Mouse (Mus musculus) erythroblast, embryonic 14.5 days (primary cell): Measurements from ENCODE around the gene Tcf7. TPM values are rescaled to one million over a fixed set of nuclear protein-coding genes. Genes with fewer than 3 reads are reported as not detected.

ENCODE experiments used
- H3K27me3 ChIP-seq: 2 replicates; pipeline ENCODE4 v1.6.1; 2012; ENCODE audit warnings: inconsistent platforms; ENCODE audit not compliant: control insufficient read depth
- H3K36me3 ChIP-seq: 2 replicates; pipeline ENCODE4 v1.6.1; 2012; ENCODE audit warnings: mild to moderate bottlenecking, inconsistent platforms; ENCODE audit not compliant: control insufficient read depth
- H3K4me1 ChIP-seq: 2 replicates; pipeline ENCODE4 v1.6.1; 2012; ENCODE audit warnings: inconsistent platforms; ENCODE audit not compliant: control insufficient read depth
- H3K4me3 ChIP-seq: replicated peaks from 2 replicates; pipeline ENCODE3; 2012; ENCODE audit warnings: moderate library complexity, mild to moderate bottlenecking, inconsistent platforms
- H3K9me3 ChIP-seq: 2 replicates; pipeline ENCODE4 v1.6.1; 2012; ENCODE audit warnings: low read length, inconsistent platforms, mixed read lengths; ENCODE audit not compliant: control insufficient read depth
- GATA1 ChIP-seq: IDR thresholded peaks from 2 replicates; pipeline ENCODE4 v1.6.1; 2012; ENCODE audit warnings: low read length, inconsistent platforms, mixed read lengths
- TAL1 ChIP-seq: IDR thresholded peaks from 3 replicates; pipeline ENCODE4 v1.6.1; 2012; ENCODE audit warnings: low read length, inconsistent platforms, mixed read lengths
- polyA plus RNA-seq: library from polyadenylated mRNA; stranded (reverse); fragments of >175 nt; gene quantifications from 2 replicates; pipeline ENCODE4 v1.2.3, GENCODE M21; 2012

The Tcf7 gene
- polyA plus RNA-seq, 1 experiment, result 0.03 TPM

DNA sequence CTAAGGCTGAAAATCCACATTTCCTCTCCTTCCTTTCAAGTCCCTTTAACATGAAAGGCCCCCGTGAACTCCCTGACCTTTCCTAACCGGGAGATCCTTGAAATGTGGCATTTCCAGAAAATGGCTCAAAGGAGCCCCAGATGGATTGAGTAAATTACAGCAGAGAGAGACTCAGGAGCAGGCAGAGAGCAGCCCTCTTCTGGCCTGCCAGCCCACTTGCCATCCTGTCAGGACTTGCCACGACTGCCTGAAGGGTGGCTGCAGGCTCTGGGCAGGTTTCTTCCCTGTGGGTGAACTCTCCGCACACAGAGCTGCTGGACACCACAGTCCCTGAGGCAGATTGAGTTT is 4.1 kb upstream of the Tcf7 start:
- H3K9me3 ChIP-seq, result no peaks in the 10 kb centered on the region; the same call in 1 of the 2 replicates
- no peaks in the 10 kb centered on the region for H3K36me3 ChIP-seq
- peaks cover 6% of the 10 kb centered on the region for H3K4me1 ChIP-seq
- peaks cover 46% of the 10 kb centered on the region for H3K27me3 ChIP-seq
- no peak overlapping the region for H3K4me3 ChIP-seq
- TF ChIP-seq GATA1, result no peak
- no peak for TF ChIP-seq TAL1

DNA sequence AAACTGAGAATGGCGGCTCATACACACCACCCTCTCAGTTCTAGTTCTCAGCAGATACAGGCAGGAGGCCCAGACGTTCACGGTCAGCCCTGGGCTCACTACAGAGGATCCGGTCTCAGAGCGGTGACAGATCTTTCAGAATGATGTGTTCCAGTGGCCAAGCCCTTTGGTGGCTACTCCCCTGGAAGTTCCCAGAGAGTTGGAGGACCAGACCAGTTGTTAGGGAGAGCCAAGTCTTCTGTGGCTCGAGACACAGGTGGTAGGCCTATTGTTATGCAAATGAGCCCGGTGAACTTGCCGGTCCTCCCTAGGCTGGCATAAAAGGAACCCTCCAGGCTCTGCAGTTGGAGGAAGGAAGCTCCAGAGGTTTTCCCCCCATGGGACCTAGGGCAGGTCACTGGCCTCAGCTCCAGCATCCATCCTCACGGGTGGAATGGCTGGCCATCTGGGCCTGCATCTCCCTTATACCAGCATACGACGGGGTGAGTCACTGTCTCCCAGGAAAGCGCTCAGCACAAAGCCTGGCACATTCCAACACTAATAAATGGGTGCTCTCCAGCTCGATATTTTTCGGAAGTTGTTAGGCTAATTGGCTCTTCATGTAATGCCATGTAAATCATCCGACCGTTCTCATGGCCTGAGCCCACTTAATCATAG is 3.6 kb upstream of the Tcf7 start:
- H3K9me3 ChIP-seq, result no peaks in the 10 kb centered on the region; the same call in 1 of the 2 replicates
- H3K4me3 ChIP-seq, result no peak overlapping the region
- TF ChIP-seq TAL1 (no peak), GATA1 (no peak)
- H3K4me1 ChIP-seq, result peaks cover 6% of the 10 kb centered on the region
- H3K36me3 ChIP-seq, result no peaks in the 10 kb centered on the region
- H3K27me3 ChIP-seq, result peaks cover 51% of the 10 kb centered on the region

DNA sequence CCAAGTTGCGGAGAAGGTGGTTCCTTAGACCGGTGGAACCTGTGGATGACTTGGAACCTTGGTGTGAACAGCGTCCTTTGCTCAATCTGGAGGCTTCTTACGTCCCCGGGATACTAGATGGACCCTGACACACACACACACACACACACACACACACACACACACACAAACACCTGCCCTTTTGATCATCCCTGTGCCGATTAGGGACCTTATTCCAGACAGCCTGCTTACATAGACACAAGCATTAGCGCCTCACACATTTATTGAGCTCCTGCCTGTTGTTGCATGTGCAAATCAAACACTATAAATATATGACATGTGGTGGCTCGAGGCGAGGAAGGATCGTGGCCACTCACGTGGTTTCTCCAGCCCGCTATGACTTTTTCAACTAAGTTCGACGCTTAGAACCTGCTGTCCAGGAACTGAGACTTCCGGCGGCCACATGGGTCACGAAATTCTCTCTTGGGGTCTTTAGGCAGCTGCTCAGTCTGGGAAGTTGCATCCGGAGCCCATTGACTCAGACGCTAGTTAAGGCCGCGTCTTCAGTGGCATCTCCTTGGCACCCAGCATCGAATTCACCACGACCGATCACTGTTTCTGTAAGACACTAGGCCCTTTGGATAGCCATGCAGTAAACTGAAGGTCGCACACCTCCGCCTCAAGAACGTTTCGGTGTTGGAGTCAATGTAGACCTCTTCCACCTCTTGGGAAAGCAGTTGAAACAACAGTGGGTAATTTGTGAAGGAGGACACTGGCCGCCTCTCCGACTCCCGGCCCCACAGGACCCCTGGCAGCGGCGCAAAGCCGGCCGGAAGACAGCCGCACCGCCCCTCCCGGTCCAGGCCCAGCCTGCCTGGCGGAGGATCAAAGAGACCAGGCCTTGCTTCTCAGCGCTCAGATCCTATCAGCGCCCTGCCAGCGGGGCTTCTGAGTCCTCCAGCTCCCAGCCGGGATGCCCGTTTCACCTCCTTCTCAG is 1.1 kb upstream of the Tcf7 start:
- peaks cover 6% of the 10 kb centered on the region for H3K4me1 ChIP-seq
- no peaks in the 10 kb centered on the region; the same call in 1 of the 2 replicates for H3K9me3 ChIP-seq
- TF ChIP-seq TAL1 (no peak), GATA1 (no peak)
- no peaks in the 10 kb centered on the region for H3K36me3 ChIP-seq
- no peak overlapping the region for H3K4me3 ChIP-seq
- H3K27me3 ChIP-seq, result peaks cover 70% of the 10 kb centered on the region

DNA sequence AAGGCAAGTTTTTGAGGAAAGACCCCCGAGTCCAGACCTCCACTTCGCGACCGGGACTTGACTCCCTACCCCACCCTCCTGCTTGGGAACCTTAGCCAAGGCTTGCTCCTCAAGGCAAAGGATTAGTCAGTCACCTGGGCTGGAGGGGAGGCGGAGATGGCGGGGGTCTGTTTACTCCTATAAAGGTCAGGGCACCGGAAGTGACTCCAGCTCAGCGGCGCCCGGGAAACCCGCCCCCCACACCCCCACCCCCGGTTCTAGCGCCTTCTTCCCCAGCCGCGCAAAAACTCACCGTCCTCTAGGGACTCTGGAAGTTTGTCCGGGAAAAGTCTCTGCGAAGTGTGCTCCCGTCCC is 417 bp downstream of the Tcf7 start:
- H3K4me1 ChIP-seq, result peaks cover 6% of the 10 kb centered on the region
- peaks cover 70% of the 10 kb centered on the region for H3K27me3 ChIP-seq
- no peaks in the 10 kb centered on the region; the same call in 1 of the 2 replicates for H3K9me3 ChIP-seq
- no peaks in the 10 kb centered on the region for H3K36me3 ChIP-seq
- TF ChIP-seq GATA1 (no peak), TAL1 (no peak)
- H3K4me3 ChIP-seq, result peak overlapping the region; percentile 47

DNA sequence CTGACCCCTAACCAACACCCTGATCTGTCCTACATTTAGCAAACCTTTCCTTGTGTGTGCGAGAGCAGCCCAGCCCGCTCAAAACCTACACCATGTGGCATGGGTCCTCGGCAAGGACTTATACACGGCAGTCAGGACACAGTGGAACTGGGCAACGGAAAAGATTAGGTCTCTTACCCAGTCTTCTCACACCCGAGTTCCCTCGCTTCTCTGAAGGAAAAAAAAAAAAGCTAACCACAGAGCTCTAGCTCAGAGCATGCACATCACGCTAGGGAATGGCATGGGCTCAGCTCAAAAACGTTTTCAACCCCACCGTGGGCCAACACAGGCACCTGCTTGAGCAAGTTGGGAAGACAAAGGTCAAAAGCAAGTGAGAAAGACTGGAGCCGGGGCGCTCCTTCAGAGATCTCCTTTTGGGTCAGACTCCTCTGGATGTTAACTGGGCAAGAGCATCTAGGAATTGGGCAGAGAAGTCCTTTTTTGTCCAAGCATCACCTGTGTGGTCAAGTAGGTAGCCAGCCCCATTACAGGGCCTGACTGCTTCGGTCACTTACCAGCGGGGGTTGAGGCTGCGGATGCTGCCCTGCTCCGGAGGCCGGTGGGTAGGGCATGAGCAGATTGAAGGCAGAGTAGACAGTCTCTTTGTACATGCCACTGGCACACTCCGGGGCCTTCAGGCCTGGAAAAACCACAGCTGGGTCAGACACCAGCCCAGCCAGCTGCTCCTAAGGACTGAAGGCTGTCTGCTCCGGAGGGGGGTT is 1.1 kb downstream of the Tcf7 start:
- Histone ChIP-seq H3K36me3 (no peaks in the 10 kb centered on the region), H3K4me1 (peaks cover 6% of the 10 kb centered on the region), H3K4me3 (no peak overlapping the region), H3K9me3 (no peaks in the 10 kb centered on the region; the same call in 1 of the 2 replicates), H3K27me3 (peaks cover 70% of the 10 kb centered on the region)
- TF ChIP-seq TAL1, result no peak
- no peak for TF ChIP-seq GATA1

DNA sequence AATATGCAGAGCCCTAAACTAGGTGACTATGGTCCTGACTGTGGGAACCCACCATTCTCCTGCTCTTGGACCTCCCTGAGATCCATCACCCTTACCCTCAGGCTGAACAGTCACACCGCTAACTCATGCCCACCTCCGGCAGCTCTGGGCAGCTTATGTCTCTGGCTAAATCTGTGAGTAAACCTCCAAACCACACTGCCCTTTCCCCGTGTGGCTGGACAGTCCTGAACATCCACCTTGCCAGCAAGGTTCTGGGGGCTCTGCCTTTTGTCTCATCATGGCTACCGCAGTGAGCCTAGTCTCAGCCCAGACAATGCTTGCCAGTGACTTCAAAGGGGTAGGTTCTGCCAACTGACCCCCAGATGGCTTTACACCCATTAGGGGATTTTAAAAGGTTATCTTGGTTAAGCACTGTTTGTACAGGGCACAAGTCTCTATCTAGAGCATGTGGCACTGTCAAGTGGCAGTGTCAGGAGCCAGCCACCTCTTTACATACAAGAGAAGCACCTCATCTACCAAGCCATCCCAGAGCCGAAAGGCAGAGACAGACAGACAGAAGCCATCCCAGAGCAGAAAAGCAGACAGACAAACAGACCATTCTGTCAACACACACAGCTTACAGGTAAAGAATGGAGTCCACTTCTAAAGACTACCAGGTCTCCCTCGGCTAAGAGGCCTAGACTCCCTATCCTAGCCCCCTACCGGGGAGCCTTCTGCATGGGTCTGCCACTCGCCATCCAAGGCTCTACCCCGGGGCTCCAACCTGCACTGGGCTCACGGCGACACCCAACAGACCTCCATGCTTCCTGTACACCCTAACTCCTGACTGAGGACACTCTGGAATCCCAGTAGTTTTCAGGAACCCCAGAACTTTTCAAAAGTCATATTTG is 2.0 kb downstream of the Tcf7 start:
- Histone ChIP-seq H3K4me3 (no peak overlapping the region), H3K27me3 (peaks cover 62% of the 10 kb centered on the region), H3K9me3 (no peaks in the 10 kb centered on the region; the same call in 1 of the 2 replicates), H3K4me1 (peaks cover 6% of the 10 kb centered on the region), H3K36me3 (no peaks in the 10 kb centered on the region)
- TF ChIP-seq GATA1 (no peak), TAL1 (no peak)

DNA sequence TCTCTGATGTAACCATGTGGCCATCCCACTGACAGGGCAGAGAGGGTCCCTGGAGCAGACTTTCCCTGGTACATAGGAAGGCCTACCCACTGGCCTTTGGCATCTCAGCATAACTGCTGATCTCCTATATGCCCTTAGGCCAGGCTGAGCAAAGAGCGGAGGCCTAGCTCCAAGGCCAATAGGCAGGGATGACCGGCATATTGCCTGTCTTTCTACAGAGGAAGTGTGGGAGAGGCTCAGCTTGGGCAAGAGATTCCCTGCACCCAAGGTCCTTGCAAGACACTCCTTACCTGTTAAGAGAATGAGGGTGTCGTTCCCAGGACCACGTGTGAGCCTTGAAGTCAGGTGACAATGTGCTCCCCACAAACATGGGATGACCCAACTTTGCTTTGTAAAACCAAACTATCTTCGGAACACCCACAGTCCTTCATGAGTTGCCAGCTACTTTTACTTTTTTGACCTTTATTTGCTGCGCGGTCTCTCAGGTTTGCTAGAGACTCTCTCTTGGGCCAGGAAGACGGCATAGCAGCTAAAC is 3.1 kb downstream of the Tcf7 start:
- no peaks in the 10 kb centered on the region; the same call in 1 of the 2 replicates for H3K9me3 ChIP-seq
- no peaks in the 10 kb centered on the region for H3K36me3 ChIP-seq
- H3K4me1 ChIP-seq, result peaks cover 6% of the 10 kb centered on the region
- no peak for TF ChIP-seq TAL1
- TF ChIP-seq GATA1, result no peak
- H3K4me3 ChIP-seq, result no peak overlapping the region
- H3K27me3 ChIP-seq, result peaks cover 52% of the 10 kb centered on the region

DNA sequence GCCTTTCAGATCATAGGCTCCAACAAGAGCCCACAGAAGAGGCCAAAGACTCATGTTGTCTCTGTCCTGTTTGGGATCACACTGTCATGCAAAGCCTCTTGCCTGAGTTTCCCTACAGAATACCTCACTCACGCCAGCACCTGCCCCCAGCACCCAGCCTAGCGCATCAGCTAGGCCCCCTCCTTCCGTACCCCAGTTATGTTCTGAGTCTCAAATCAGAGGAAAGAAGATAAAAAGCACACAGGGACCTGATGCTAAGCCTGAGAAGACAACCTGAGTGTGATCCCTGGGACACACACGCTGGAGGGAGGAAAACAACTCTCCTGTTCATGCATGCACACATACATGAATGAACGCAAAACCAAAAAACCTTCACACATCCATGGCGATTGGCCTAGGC is 3.8 kb downstream of the Tcf7 start:
- Histone ChIP-seq H3K27me3 (peaks cover 45% of the 10 kb centered on the region), H3K36me3 (no peaks in the 10 kb centered on the region), H3K4me3 (no peak overlapping the region), H3K9me3 (no peaks in the 10 kb centered on the region; the same call in 1 of the 2 replicates), H3K4me1 (peaks cover 6% of the 10 kb centered on the region)
- TF ChIP-seq TAL1 (no peak), GATA1 (no peak)
